Mouse (Mus musculus) neural tube, embryonic 13.5 days (tissue): ENCODE measurements around the gene Ndufs7. TPM values are rescaled to one million over a fixed set of nuclear protein-coding genes. Genes with fewer than 3 reads are reported as not detected.

Experiments used
- ATAC-seq: fragments of 200-750 bp; cut with Nextera tagmentation; 2 replicates; pipeline ENCODE4 v1.8.0; 2017; ENCODE audit warnings: low read depth, mild to moderate bottlenecking, moderate TSS enrichment, moderate library complexity
- H3K27ac ChIP-seq: fragments of 300-500 bp; sonication (generic); replicated peaks from 2 replicates; pipeline ENCODE4 v1.5.1; 2015; ENCODE audit warnings: moderate library complexity, mild to moderate bottlenecking, inconsistent platforms
- H3K27me3 ChIP-seq: fragments of 300-500 bp; sonication (generic); 2 replicates; pipeline ENCODE4 v1.6.1; 2015; ENCODE audit warnings: mild to moderate bottlenecking, inconsistent platforms
- H3K36me3 ChIP-seq: fragments of 300-500 bp; sonication (generic); 2 replicates; pipeline ENCODE4 v1.6.1; 2015; ENCODE audit warnings: mild to moderate bottlenecking, inconsistent platforms
- H3K4me1 ChIP-seq: fragments of 300-500 bp; sonication (generic); replicated peaks from 2 replicates; pipeline ENCODE4 v1.6.1; 2015; ENCODE audit warnings: inconsistent platforms
- H3K4me2 ChIP-seq: fragments of 300-500 bp; sonication (generic); 2 replicates; pipeline ENCODE4 v1.6.1; 2015; ENCODE audit warnings: inconsistent platforms, mild to moderate bottlenecking, moderate library complexity
- H3K4me3 ChIP-seq: fragments of 300-500 bp; sonication (generic); 2 replicates; pipeline ENCODE4 v1.5.1; 2015; ENCODE audit warnings: mild to moderate bottlenecking, inconsistent platforms
- H3K9ac ChIP-seq: fragments of 300-500 bp; sonication (generic); 2 replicates; pipeline ENCODE4 v1.6.1; 2015; ENCODE audit warnings: moderate library complexity, mild to moderate bottlenecking, inconsistent platforms
- H3K9me3 ChIP-seq: fragments of 300-500 bp; sonication (generic); 2 replicates; pipeline ENCODE4 v1.6.1; 2016; ENCODE audit warnings: inconsistent platforms
- WGBS: fragments of 180-500 bp; shearing (Covaris S2); methylation state at CpG from one replicate; pipeline ENCODE4 v1.1.7; 2015; 5-methylcytosine and 5-hydroxymethylcytosine counted together
- polyA plus RNA-seq: library from polyadenylated mRNA; unstranded; fragments of >200 nt; fragmentation: Nextera tagmentation; extraction: Ambion mirVana; gene quantifications from 2 replicates; pipeline ENCODE4 v1.2.1, GENCODE M21; 2015

The Ndufs7 gene
- polyA plus RNA-seq, 1 experiment from 2014 or later = 275 TPM

- Histone ChIP-seq H3K4me2 (peak overlapping the region; percentile 82), H3K4me1 (peaks cover 46% of the 10 kb centered on the region), H3K27me3 (no peaks in the 10 kb centered on the region), H3K9me3 (no peaks in the 10 kb centered on the region), H3K9ac (peak overlapping the region; percentile 71; the same call in 1 of the 2 replicates), H3K4me3 (no peak overlapping the region), H3K36me3 (peaks cover 52% of the 10 kb centered on the region), H3K27ac (no peak overlapping the region)
- ATAC-seq = no peak
- 94% methylated on average over 14 of the region's 14 CpGs for WGBS
These were observed 10.0 kb downstream of the Ndufs7 start for GRCm38 (mm10) chr10:80258752-80259462.

- no peak for ATAC-seq
- 75% methylated on average over 6 of the region's 6 CpGs for WGBS
- H3K9me3 ChIP-seq = no peaks in the 10 kb centered on the region
- peak overlapping the region; percentile 91 for H3K27ac ChIP-seq
- H3K4me1 ChIP-seq = peaks cover 50% of the 10 kb centered on the region
- H3K27me3 ChIP-seq = no peaks in the 10 kb centered on the region
- H3K36me3 ChIP-seq = peaks cover 47% of the 10 kb centered on the region
- peak overlapping the region; percentile 82 for H3K4me2 ChIP-seq
- H3K4me3 ChIP-seq = peak overlapping the region; percentile 48
- peak overlapping the region; percentile 71 for H3K9ac ChIP-seq
These were observed 10.5 kb downstream of the Ndufs7 start for GRCm38 (mm10) chr10:80259463-80259805.

GRCm38 (mm10) chr10:80259861-80260641, 11.1 kb downstream of the Ndufs7 start:
- Histone ChIP-seq H3K4me3 (peak overlapping the region; percentile 48), H3K4me1 (peaks cover 50% of the 10 kb centered on the region), H3K4me2 (peak overlapping the region; percentile 82), H3K27me3 (no peaks in the 10 kb centered on the region), H3K36me3 (peaks cover 41% of the 10 kb centered on the region), H3K27ac (peak overlapping the region; percentile 91), H3K9me3 (no peaks in the 10 kb centered on the region), H3K9ac (peak overlapping the region; percentile 71)
- no peak for ATAC-seq
- WGBS = 5% methylated on average over 19 of the region's 19 CpGs

GRCm38 (mm10) chr10:80260642-80261584, 12.0 kb downstream of the Ndufs7 start, which contains the start of the genes Gamt and Dazap1:
Gamt (minus strand) TSS chr10:80261012.
Dazap1 (plus strand) TSS chr10:80261486.
- peak; percentile 81 for ATAC-seq
- H3K4me1 ChIP-seq = peaks cover 55% of the 10 kb centered on the region
- peak within 1 kb of the TSS; percentile 48 for H3K4me3 ChIP-seq
- H3K27me3 ChIP-seq = no peaks in the 10 kb centered on the region
- H3K27ac ChIP-seq = peak within 1 kb of the TSS; percentile 91
- no peaks in the 10 kb centered on the region for H3K9me3 ChIP-seq
- peak within 1 kb of the TSS; percentile 71 for H3K9ac ChIP-seq
- peaks cover 32% of the 10 kb centered on the region for H3K36me3 ChIP-seq
- WGBS = under 1% methylated on average over 49 of the region's 49 CpGs
- H3K4me2 ChIP-seq = peak within 1 kb of the TSS; percentile 82

GRCm38 (mm10) chr10:80261585-80261968, 12.7 kb downstream of the Ndufs7 start:
- Histone ChIP-seq H3K27ac (peak overlapping the region; percentile 91), H3K4me2 (peak overlapping the region; percentile 82), H3K4me1 (peaks cover 55% of the 10 kb centered on the region), H3K36me3 (peaks cover 26% of the 10 kb centered on the region), H3K9me3 (no peaks in the 10 kb centered on the region), H3K9ac (peak overlapping the region; percentile 71), H3K27me3 (no peaks in the 10 kb centered on the region), H3K4me3 (peak overlapping the region; percentile 48)
- WGBS = 1% methylated on average over 14 of the region's 14 CpGs
- ATAC-seq = peak; percentile 30; the same call in 1 of the 2 replicates

GRCm38 (mm10) chr10:80262169-80262568, 13.2 kb downstream of the Ndufs7 start:
- Histone ChIP-seq H3K27me3 (no peaks in the 10 kb centered on the region), H3K4me3 (no peak overlapping the region), H3K9ac (peak overlapping the region; percentile 3; the same call in 1 of the 2 replicates), H3K4me1 (peaks cover 61% of the 10 kb centered on the region), H3K36me3 (peaks cover 20% of the 10 kb centered on the region), H3K9me3 (no peaks in the 10 kb centered on the region), H3K4me2 (peak overlapping the region; percentile 82), H3K27ac (peak overlapping the region; percentile 91)
- no peak for ATAC-seq
- 78% methylated on average over 12 of the region's 12 CpGs for WGBS

- Histone ChIP-seq H3K4me3 (no peak overlapping the region), H3K4me2 (no peak overlapping the region), H3K27ac (no peak overlapping the region), H3K36me3 (peaks cover 22% of the 10 kb centered on the region), H3K4me1 (peaks cover 68% of the 10 kb centered on the region), H3K9me3 (no peaks in the 10 kb centered on the region), H3K9ac (no peak overlapping the region), H3K27me3 (no peaks in the 10 kb centered on the region)
- no peak for ATAC-seq
- WGBS = 91% methylated on average over 10 of the region's 10 CpGs
These were observed 13.9 kb downstream of the Ndufs7 start for GRCm38 (mm10) chr10:80262776-80263365.

- 2% methylated on average over 80 of the region's 81 CpGs for WGBS
- Histone ChIP-seq H3K27me3 (no peaks in the 10 kb centered on the region), H3K4me3 (peak overlapping the region; percentile 90), H3K9me3 (no peaks in the 10 kb centered on the region), H3K4me2 (peak overlapping the region; percentile 88), H3K27ac (peak overlapping the region; percentile 84), H3K4me1 (peaks cover 73% of the 10 kb centered on the region), H3K9ac (peak overlapping the region; percentile 98), H3K36me3 (peaks cover 19% of the 10 kb centered on the region; the same call in 1 of the 2 replicates)
- ATAC-seq = peak; percentile 68
These were observed 15.6 kb downstream of the Ndufs7 start for GRCm38 (mm10) chr10:80264341-80265148.

GRCm38 (mm10) chr10:80265149-80265486, 16.2 kb downstream of the Ndufs7 start:
- H3K9me3 ChIP-seq = no peaks in the 10 kb centered on the region
- H3K4me2 ChIP-seq = peak overlapping the region; percentile 88
- peak overlapping the region; percentile 98 for H3K9ac ChIP-seq
- ATAC-seq = no peak
- WGBS = under 1% methylated on average over 18 of the region's 18 CpGs
- peaks cover 73% of the 10 kb centered on the region for H3K4me1 ChIP-seq
- peak overlapping the region; percentile 90 for H3K4me3 ChIP-seq
- H3K36me3 ChIP-seq = peaks cover 19% of the 10 kb centered on the region; the same call in 1 of the 2 replicates
- H3K27me3 ChIP-seq = no peaks in the 10 kb centered on the region
- peak overlapping the region; percentile 84 for H3K27ac ChIP-seq

- H3K4me1 ChIP-seq = peaks cover 71% of the 10 kb centered on the region
- H3K4me2 ChIP-seq = no peak overlapping the region
- H3K36me3 ChIP-seq = peaks cover 35% of the 10 kb centered on the region
- peak overlapping the region; percentile 57; the same call in 1 of the 2 replicates for H3K9ac ChIP-seq
- H3K4me3 ChIP-seq = no peak overlapping the region
- H3K27ac ChIP-seq = no peak overlapping the region
- no peaks in the 10 kb centered on the region for H3K27me3 ChIP-seq
- no peak for ATAC-seq
- WGBS = 94% methylated on average over 2 of the region's 2 CpGs
- no peaks in the 10 kb centered on the region for H3K9me3 ChIP-seq
These were observed 21.2 kb downstream of the Ndufs7 start for GRCm38 (mm10) chr10:80270099-80270498.
